Mouse (Mus musculus): ENCODE measurements around the gene Lenep. TPM values are rescaled to one million over a fixed set of nuclear protein-coding genes. Genes with fewer than 3 reads are reported as not detected.

Lenep gene
- total and polyA plus RNA-seq, 3 experiments, result not detected

DNA sequence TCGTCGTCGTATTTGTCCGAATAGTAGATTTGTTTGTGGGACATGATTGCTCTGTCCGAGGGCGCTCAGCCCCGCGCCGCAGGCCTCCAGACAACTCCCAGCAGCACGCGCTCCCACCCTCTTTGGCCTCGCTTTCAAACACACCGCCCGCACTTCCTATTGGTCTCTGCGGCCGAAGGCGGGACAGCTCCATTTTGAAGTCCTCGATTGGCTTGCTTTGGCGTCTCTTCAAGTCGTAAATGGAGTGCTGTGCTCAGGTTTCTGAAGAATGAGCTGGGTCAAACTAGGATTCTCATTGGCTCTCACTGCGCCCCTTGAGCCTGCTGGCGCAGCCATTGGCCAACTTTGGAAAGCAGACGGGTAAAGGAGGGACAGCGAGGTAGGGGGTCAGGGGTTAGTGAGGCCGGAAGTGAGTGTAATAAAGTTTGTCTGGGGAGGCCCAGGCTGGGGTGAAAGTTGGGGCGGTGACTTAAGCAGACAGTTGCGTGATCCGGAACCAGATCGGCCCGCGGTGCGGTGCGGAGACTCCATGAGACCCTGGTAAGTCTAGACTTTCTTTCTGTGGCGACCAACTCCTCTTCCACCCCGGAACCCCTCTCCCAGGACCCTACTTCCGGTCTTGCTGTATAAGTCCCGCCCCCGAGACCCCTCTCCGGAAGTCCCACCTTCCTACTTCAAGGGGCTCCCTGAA, 15.7 kb upstream of the Lenep start, which contains the start of the genes Cks1b and Shc1:
Cks1b (minus strand) TSS at position 214 of the 691 bp plus-strand sequence.
Shc1 (plus strand) TSS at position 274 of the 691 bp plus-strand sequence.
- Histone ChIP-seq H3K9me3 (replicated peaks; ENCODE audit: low read length) (peaks cover 8% of the 10 kb centered on the region), H3K4me1 (ENCODE audit: control insufficient read depth in 1 of 2, insufficient read depth in 2 of 2) (peaks cover 18 to 47% of the 10 kb centered on the region in 2 experiments), H3K27me3 (replicated peaks) (no peaks in the 10 kb centered on the region), H3K79me2 (replicated peaks; ENCODE audit: control insufficient read depth, extremely low read depth, insufficient read depth, poor library complexity, severe bottlenecking) (peaks cover 51% of the 10 kb centered on the region), H3K36me3 (replicated peaks in 1 of 2; ENCODE audit: control insufficient read depth in 1 of 2, insufficient read depth in 1 of 2, low read length in 1 of 2) (peaks cover 36 to 48% of the 10 kb centered on the region in 2 experiments), H3K4me2 (ENCODE audit: insufficient read depth, low read depth, poor library complexity, severe bottlenecking) (peak within 1 kb of the TSS; percentile 96), H3K9ac (ENCODE audit: insufficient read depth, low read depth) (peak within 1 kb of the TSS; percentile 98), H3K4me3 (replicated peaks in 1 of 3; ENCODE audit: low read depth in 2 of 3, low read length in 2 of 3, poor library complexity in 1 of 3) (peak within 1 kb of the TSS; percentile 69 to 85 (median 81)), H3K27ac (ENCODE audit: insufficient read depth, low read depth) (peak within 1 kb of the TSS; percentile 76)
- dilution Hi-C loops (cut with MboI; ENCODE audit: extremely low pct_ligation_motif_present, extremely low pct_unique_long_range_greater_than_20kb, low sequenced_read_pairs) (no loop called here), in situ Hi-C loops (cut with MboI; ENCODE audit: low pct_ligation_motif_present, low pct_unique_long_range_greater_than_20kb, low sequenced_read_pairs) (no loop called here)
- TF ChIP-seq USF2 (conservative IDR thresholded peaks at IDR 0.05; ENCODE audit: low read depth, low read length) (no peak), ZMIZ1 (IDR thresholded peaks at IDR 0.05; ENCODE audit: low read depth, low read length) (peak; percentile 87), TBP (conservative IDR thresholded peaks at IDR 0.05; ENCODE audit: low read depth, low read length) (peak; percentile 42; the same call in 1 of the 2 replicates), UBTF (IDR thresholded peaks at IDR 0.05; ENCODE audit: low read depth, low read length) (no peak), POLR2AphosphoS2 (IDR thresholded peaks at IDR 0.05; ENCODE audit: low read depth, low read length) (peak; percentile 90), SIN3A (IDR thresholded peaks at IDR 0.05; ENCODE audit: low read length) (peak; percentile 98), NELFE (IDR thresholded peaks at IDR 0.05; ENCODE audit: low read depth, low read length) (peak; percentile 88), NRF1 (IDR thresholded peaks at IDR 0.05; ENCODE audit: low read depth, low read length) (peak; percentile 54; the same call in 1 of the 2 replicates), MEF2A (IDR thresholded peaks at IDR 0.05; ENCODE audit: borderline replicate concordance, low read depth, low read length) (peak; percentile 41), MAFK (IDR thresholded peaks at IDR 0.05; ENCODE audit: insufficient replicate concordance, low read length) (no peak), ETS1 (conservative IDR thresholded peaks at IDR 0.05; ENCODE audit: low read depth, low read length) (no peak), MYC (IDR thresholded peaks at IDR 0.05; ENCODE audit: low read depth, low read length) (peak; percentile 93), CHD1 (IDR thresholded peaks at IDR 0.05; ENCODE audit: low read depth, low read length) (no peak), MAX (IDR thresholded peaks at IDR 0.05; ENCODE audit: low read length) (peak; percentile 93), MXI1 (IDR thresholded peaks at IDR 0.05; ENCODE audit: low read depth, low read length) (peak; percentile 99), GABPA (IDR thresholded peaks at IDR 0.05; ENCODE audit: insufficient replicate concordance, low read depth, low read length) (no peak), HCFC1 (IDR thresholded peaks at IDR 0.05; ENCODE audit: low read depth, low read length) (peak; percentile 68), ZKSCAN1 (IDR thresholded peaks at IDR 0.05; ENCODE audit: borderline replicate concordance, low read depth, low read length) (no peak), POLR2A (IDR thresholded peaks at IDR 0.05; ENCODE audit: low read depth, low read length) (peak; percentile 92), KAT2A (IDR thresholded peaks at IDR 0.05; ENCODE audit: insufficient replicate concordance, low read length) (peak; percentile 75; the same call in 1 of the 2 replicates), MAZ (IDR thresholded peaks at IDR 0.05; ENCODE audit: low read depth, low read length) (no peak), TCF12 (IDR thresholded peaks at IDR 0.05; ENCODE audit: low read depth, low read length) (peak; percentile 43; the same call in 1 of the 2 replicates), E2F4 (IDR thresholded peaks at IDR 0.05; ENCODE audit: insufficient replicate concordance, low read depth, low read length) (peak; percentile 87; the same call in 1 of the 2 replicates), IRF4 (IDR thresholded peaks at IDR 0.05; ENCODE audit: low read depth, low read length) (peak; percentile 28; the same call in 1 of the 2 replicates), RAD21 (IDR thresholded peaks at IDR 0.05; ENCODE audit: low read depth, low read length) (no peak), USF1 (IDR thresholded peaks at IDR 0.05; ENCODE audit: low read depth, low read length) (no peak), PAX5 (IDR thresholded peaks at IDR 0.05; ENCODE audit: low read length) (no peak), CHD2 (IDR thresholded peaks at IDR 0.05; ENCODE audit: low read length) (peak; percentile 68), ELF1 (IDR thresholded peaks at IDR 0.05; ENCODE audit: low read depth, low read length) (peak; percentile 84)
- DNase-seq (ENCODE audit: extremely low read depth), result peak; percentile 99
